Mouse (Mus musculus): ENCODE data around the gene Zbed4. TPM values are rescaled to one million over a fixed set of nuclear protein-coding genes. Genes with fewer than 3 reads are reported as not detected.
A peak's percentile ranks its signal among the peaks of the same experiment; 100 is the strongest.

Zbed4 gene
- total and polyA plus RNA-seq, 2 experiments, result 1.8 to 2.8 TPM

GRCm38 (mm10) chr15:88717239-88717638 is 34.2 kb upstream of the Zbed4 start:
- 65% methylated on average over 9 of the region's 9 CpGs for WGBS
- peaks cover 31% of the 10 kb centered on the region; the same call in 1 of the 2 replicates for H3K79me2 ChIP-seq (ENCODE audit: control insufficient read depth, insufficient read depth, low read length)
- no peak overlapping the region for H3K9ac ChIP-seq (ENCODE audit: low read depth, low read length)
- H3K36me3 ChIP-seq (ENCODE audit: control insufficient read depth, insufficient read depth, low read length), result peaks cover 44% of the 10 kb centered on the region
- H3K27me3 ChIP-seq (ENCODE audit: control insufficient read depth, insufficient read depth, low read length), result no peaks in the 10 kb centered on the region
- DNase-seq (ENCODE audit: extremely low read depth, low read depth, low spot score), result peak; percentile 19
- no peak for TF ChIP-seq POLR2A (IDR thresholded peaks at IDR 0.05; ENCODE audit: extremely low read depth, insufficient read depth, low read length)
- no peak for TF ChIP-seq CTCF (IDR thresholded peaks at IDR 0.05; ENCODE audit: low read depth, low read length)
- H3K27ac ChIP-seq (replicated peaks; ENCODE audit: insufficient read depth, low read depth, low read length), result no peak overlapping the region
- no peaks in the 10 kb centered on the region; the same call in 1 of the 2 replicates for H3K4me1 ChIP-seq (ENCODE audit: control insufficient read depth, insufficient read depth, low read length)
- H3K4me3 ChIP-seq (ENCODE audit: insufficient read depth, low read depth, low read length), result no peak overlapping the region

- H3K9ac ChIP-seq (ENCODE audit: low read depth, low read length), result no peak overlapping the region
These were observed 28.3 kb upstream of the Zbed4 start for GRCm38 (mm10) chr15:88723205-88723604.

GRCm38 (mm10) chr15:88724311-88724710 is 27.1 kb upstream of the Zbed4 start:
- H3K4me3 ChIP-seq (ENCODE audit: insufficient read depth, low read depth, low read length), result no peak overlapping the region
- peaks cover 32% of the 10 kb centered on the region for H3K36me3 ChIP-seq (ENCODE audit: control insufficient read depth, insufficient read depth, low read length)
- H3K79me2 ChIP-seq (ENCODE audit: control insufficient read depth, insufficient read depth, low read length), result peaks cover 57% of the 10 kb centered on the region
- DNase-seq (ENCODE audit: extremely low read depth, low read depth, low spot score), result no peak
- no peaks in the 10 kb centered on the region for H3K27me3 ChIP-seq (ENCODE audit: control insufficient read depth, insufficient read depth, low read length)
- H3K9ac ChIP-seq (ENCODE audit: low read depth, low read length), result no peak overlapping the region
- no peak for TF ChIP-seq CTCF (IDR thresholded peaks at IDR 0.05; ENCODE audit: low read depth, low read length)
- no peak for TF ChIP-seq POLR2A (IDR thresholded peaks at IDR 0.05; ENCODE audit: extremely low read depth, insufficient read depth, low read length)
- 68% methylated on average over 7 of the region's 7 CpGs for WGBS
- H3K27ac ChIP-seq (replicated peaks; ENCODE audit: insufficient read depth, low read depth, low read length), result no peak overlapping the region
- H3K4me1 ChIP-seq (ENCODE audit: control insufficient read depth, insufficient read depth, low read length), result no peaks in the 10 kb centered on the region; the same call in 1 of the 2 replicates

More at GRCm38 (mm10) chr15:88723205-88723604, 28.3 kb upstream of the Zbed4 start:
- Histone ChIP-seq H3K27me3 (ENCODE audit: control insufficient read depth, insufficient read depth, low read length) (no peaks in the 10 kb centered on the region), H3K27ac (replicated peaks; ENCODE audit: insufficient read depth, low read depth, low read length) (no peak overlapping the region), H3K36me3 (ENCODE audit: control insufficient read depth, insufficient read depth, low read length) (peaks cover 26% of the 10 kb centered on the region), H3K79me2 (ENCODE audit: control insufficient read depth, insufficient read depth, low read length) (peaks cover 49% of the 10 kb centered on the region), H3K4me3 (ENCODE audit: insufficient read depth, low read depth, low read length) (no peak overlapping the region), H3K4me1 (ENCODE audit: control insufficient read depth, insufficient read depth, low read length) (no peaks in the 10 kb centered on the region; the same call in 1 of the 2 replicates)
- no peak for TF ChIP-seq POLR2A (IDR thresholded peaks at IDR 0.05; ENCODE audit: extremely low read depth, insufficient read depth, low read length)
- no peak for TF ChIP-seq CTCF (IDR thresholded peaks at IDR 0.05; ENCODE audit: low read depth, low read length)
- 83% methylated on average over 6 of the region's 6 CpGs for WGBS
- DNase-seq (ENCODE audit: extremely low read depth, low read depth, low spot score), result no peak

- 81% methylated on average over 5 of the region's 5 CpGs for WGBS
- no peaks in the 10 kb centered on the region; the same call in 1 of the 2 replicates for H3K4me1 ChIP-seq (ENCODE audit: control insufficient read depth, insufficient read depth, low read length)
- peaks cover 32% of the 10 kb centered on the region for H3K36me3 ChIP-seq (ENCODE audit: control insufficient read depth, insufficient read depth, low read length)
These were observed 26.4 kb upstream of the Zbed4 start for GRCm38 (mm10) chr15:88725036-88725435.

GRCm38 (mm10) chr15:88727204-88727603 is 24.3 kb upstream of the Zbed4 start:
- Histone ChIP-seq H3K4me3 (ENCODE audit: insufficient read depth, low read depth, low read length) (no peak overlapping the region), H3K27me3 (ENCODE audit: control insufficient read depth, insufficient read depth, low read length) (no peaks in the 10 kb centered on the region), H3K79me2 (ENCODE audit: control insufficient read depth, insufficient read depth, low read length) (peaks cover 73% of the 10 kb centered on the region), H3K9ac (ENCODE audit: low read depth, low read length) (no peak overlapping the region), H3K27ac (replicated peaks; ENCODE audit: insufficient read depth, low read depth, low read length) (no peak overlapping the region), H3K36me3 (ENCODE audit: control insufficient read depth, insufficient read depth, low read length) (peaks cover 33% of the 10 kb centered on the region), H3K4me1 (ENCODE audit: control insufficient read depth, insufficient read depth, low read length) (peaks cover 10% of the 10 kb centered on the region)
- WGBS, result 75% methylated on average over 3 of the region's 3 CpGs
- no peak for DNase-seq (ENCODE audit: extremely low read depth, low read depth, low spot score)
- TF ChIP-seq CTCF (IDR thresholded peaks at IDR 0.05; ENCODE audit: low read depth, low read length) (no peak), POLR2A (IDR thresholded peaks at IDR 0.05; ENCODE audit: extremely low read depth, insufficient read depth, low read length) (no peak)

More at GRCm38 (mm10) chr15:88725036-88725435, 26.4 kb upstream of the Zbed4 start:
- DNase-seq (ENCODE audit: extremely low read depth, low read depth, low spot score), result no peak
- peaks cover 61% of the 10 kb centered on the region for H3K79me2 ChIP-seq (ENCODE audit: control insufficient read depth, insufficient read depth, low read length)
- TF ChIP-seq POLR2A (IDR thresholded peaks at IDR 0.05; ENCODE audit: extremely low read depth, insufficient read depth, low read length), result no peak
- TF ChIP-seq CTCF (IDR thresholded peaks at IDR 0.05; ENCODE audit: low read depth, low read length), result no peak
- no peak overlapping the region for H3K27ac ChIP-seq (replicated peaks; ENCODE audit: insufficient read depth, low read depth, low read length)
- no peak overlapping the region for H3K9ac ChIP-seq (ENCODE audit: low read depth, low read length)
- H3K27me3 ChIP-seq (ENCODE audit: control insufficient read depth, insufficient read depth, low read length), result no peaks in the 10 kb centered on the region
- no peak overlapping the region for H3K4me3 ChIP-seq (ENCODE audit: insufficient read depth, low read depth, low read length)

GRCm38 (mm10) chr15:88730717-88731116 is 20.7 kb upstream of the Zbed4 start:
- Histone ChIP-seq H3K9ac (ENCODE audit: low read depth, low read length) (no peak overlapping the region), H3K27me3 (ENCODE audit: control insufficient read depth, insufficient read depth, low read length) (no peaks in the 10 kb centered on the region), H3K4me3 (ENCODE audit: insufficient read depth, low read depth, low read length) (no peak overlapping the region), H3K27ac (replicated peaks; ENCODE audit: insufficient read depth, low read depth, low read length) (no peak overlapping the region), H3K36me3 (ENCODE audit: control insufficient read depth, insufficient read depth, low read length) (peaks cover 26% of the 10 kb centered on the region), H3K4me1 (ENCODE audit: control insufficient read depth, insufficient read depth, low read length) (peaks cover 19% of the 10 kb centered on the region), H3K79me2 (ENCODE audit: control insufficient read depth, insufficient read depth, low read length) (peaks cover 57% of the 10 kb centered on the region)
- 63% methylated on average over 3 of the region's 3 CpGs for WGBS
- TF ChIP-seq CTCF (IDR thresholded peaks at IDR 0.05; ENCODE audit: low read depth, low read length) (no peak), POLR2A (IDR thresholded peaks at IDR 0.05; ENCODE audit: extremely low read depth, insufficient read depth, low read length) (no peak)
- no peak for DNase-seq (ENCODE audit: extremely low read depth, low read depth, low spot score)
